Mouse (Mus musculus) cerebellum, adult 11 months (tissue): ENCODE measurements around the gene Vps4b.

Source experiments
- DNase-seq: peaks from one replicate; pipeline ENCODE4 v3.0.0; 2022

Gene Vps4b

GRCm38 (mm10) chr1:106796542-106796924, at the start of gene Vps4b:
Gene Vps4b, minus strand, starts transcription at chr1:106796728.
- DNase-seq = peak; percentile 83

GRCm38 (mm10) chr1:106828784-106829183, 32.3 kb upstream of the Vps4b start:
- no peak for DNase-seq

GRCm38 (mm10) chr1:106822297-106822696, 25.8 kb upstream of the Vps4b start:
- DNase-seq = no peak

- DNase-seq = no peak
Observed at GRCm38 (mm10) chr1:106818323-106818722, 21.8 kb upstream of the Vps4b start.

GRCm38 (mm10) chr1:106816766-106817165, 20.2 kb upstream of the Vps4b start:
- DNase-seq = no peak

- no peak for DNase-seq
Observed at GRCm38 (mm10) chr1:106815265-106815664, 18.7 kb upstream of the Vps4b start.

GRCm38 (mm10) chr1:106814864-106815263, 18.3 kb upstream of the Vps4b start:
- no peak for DNase-seq

- DNase-seq = no peak
Observed at GRCm38 (mm10) chr1:106799931-106800330, 3.4 kb upstream of the Vps4b start.

GRCm38 (mm10) chr1:106799406-106799805, 2.9 kb upstream of the Vps4b start:
- DNase-seq = no peak

- no peak for DNase-seq
Observed at GRCm38 (mm10) chr1:106796987-106797779, 655 bp upstream of the Vps4b start.

GRCm38 (mm10) chr1:106795634-106796541, 640 bp downstream of the Vps4b start:
- DNase-seq = no peak

GRCm38 (mm10) chr1:106774896-106775295, 21.6 kb downstream of the Vps4b start:
- no peak for DNase-seq

GRCm38 (mm10) chr1:106774092-106774491, 22.4 kb downstream of the Vps4b start:
- DNase-seq = no peak

- DNase-seq = no peak
Observed at GRCm38 (mm10) chr1:106768773-106769172, 27.8 kb downstream of the Vps4b start.

- no peak for DNase-seq
Observed at GRCm38 (mm10) chr1:106765771-106766170, 30.8 kb downstream of the Vps4b start.

GRCm38 (mm10) chr1:106764846-106765245, 31.7 kb downstream of the Vps4b start:
- no peak for DNase-seq

- DNase-seq = no peak
Observed at GRCm38 (mm10) chr1:106764281-106764680, 32.2 kb downstream of the Vps4b start.

GRCm38 (mm10) chr1:106760750-106761149, 35.8 kb downstream of the Vps4b start:
- DNase-seq = no peak

- peak; percentile 95 for DNase-seq
Observed at GRCm38 (mm10) chr1:106759572-106760435, 36.7 kb downstream of the Vps4b start, which contains the start of gene Kdsr. Gene Kdsr, minus strand, starts transcription at chr1:106759727.

GRCm38 (mm10) chr1:106758734-106759571, 37.6 kb downstream of the Vps4b start:
- DNase-seq = peak; percentile 25

GRCm38 (mm10) chr1:106756633-106757032, 39.9 kb downstream of the Vps4b start:
- DNase-seq = no peak

GRCm38 (mm10) chr1:106752013-106752412, 44.5 kb downstream of the Vps4b start:
- DNase-seq = no peak
